Mouse (Mus musculus) forebrain, embryonic 12.5 days (tissue): ENCODE data around the gene Trmt10a. TPM values are rescaled to one million over a fixed set of nuclear protein-coding genes. Genes with fewer than 3 reads are reported as not detected.

Experiments used
- polyA plus RNA-seq: library from polyadenylated mRNA; unstranded; fragments of >200 nt; fragmentation: Nextera tagmentation; extraction: Ambion mirVana; gene quantifications from 2 replicates; pipeline ENCODE4 v1.2.1, GENCODE M21; 2016

Gene Trmt10a
- polyA plus RNA-seq, 1 experiment from 2014 or later, result 14.5 TPM

Other genes starting within 250 kb of the Trmt10a start
- 103 and 106 TPM in 2 replicates for gene Lamtor3, start 224.9 kb upstream of the Trmt10a start, polyA plus RNA-seq
- gene Dapp1, start 161.9 kb upstream of the Trmt10a start, polyA plus RNA-seq, result 3.8 and 5.5 TPM in 2 replicates
- gene 1110002E22Rik, start 78.4 kb upstream of the Trmt10a start, polyA plus RNA-seq, result 0.03 and 0.08 TPM in 2 replicates
- gene Gm5105, start 76.1 kb upstream of the Trmt10a start, polyA plus RNA-seq, result not detected in 2 replicates
- 13.4 and 14.1 TPM in 2 replicates for gene Mttp, start 1.5 kb downstream of the Trmt10a start, polyA plus RNA-seq
- gene 4930579F01Rik, start 50.4 kb downstream of the Trmt10a start, polyA plus RNA-seq, result not detected in 2 replicates
- gene Adh7, start 74.3 kb downstream of the Trmt10a start, polyA plus RNA-seq, result 0.17 TPM in 1 of 2 replicates, not detected in the other
- 0.20 and 0.55 TPM in 2 replicates for gene Adh1, start 117.5 kb downstream of the Trmt10a start, polyA plus RNA-seq
- gene Adh6a, start 169.8 kb downstream of the Trmt10a start, polyA plus RNA-seq, result not detected in 2 replicates
- gene Adh6b, start 198.3 kb downstream of the Trmt10a start, polyA plus RNA-seq, result 0.10 and 0.23 TPM in 2 replicates